Mouse (Mus musculus): ENCODE results near the gene Zcchc14.
A peak's percentile ranks its signal among the peaks of the same experiment; 100 is the strongest.

Zcchc14 gene

GRCm38 (mm10) chr8:121663101-121663500 is 10.4 kb upstream of the Zcchc14 start:
- no peak for DNase-seq

GRCm38 (mm10) chr8:121661631-121662357 is 9.1 kb upstream of the Zcchc14 start:
- peak; percentile 70 to 78 for DNase-seq

GRCm38 (mm10) chr8:121660602-121661001 is 7.9 kb upstream of the Zcchc14 start:
- peak; percentile 71 for DNase-seq

GRCm38 (mm10) chr8:121654966-121655494 is 2.3 kb upstream of the Zcchc14 start:
- DNase-seq = no peak

GRCm38 (mm10) chr8:121654131-121654530 is 1.4 kb upstream of the Zcchc14 start:
- DNase-seq = no peak

GRCm38 (mm10) chr8:121653340-121654019 is 779 bp upstream of the Zcchc14 start:
- no peak for DNase-seq

- DNase-seq = no peak
Observed at GRCm38 (mm10) chr8:121651874-121652361, 783 bp downstream of the Zcchc14 start.

GRCm38 (mm10) chr8:121651308-121651873 is 1.3 kb downstream of the Zcchc14 start:
- DNase-seq = no peak

GRCm38 (mm10) chr8:121650389-121651307 is 2.1 kb downstream of the Zcchc14 start:
- no peak for DNase-seq

- peak; percentile 59 to 66 for DNase-seq
Observed at GRCm38 (mm10) chr8:121649904-121650303, 2.8 kb downstream of the Zcchc14 start.

GRCm38 (mm10) chr8:121649423-121649822 is 3.3 kb downstream of the Zcchc14 start:
- peak in 1 of 2 experiments; percentile 60 for DNase-seq

GRCm38 (mm10) chr8:121648451-121648850 is 4.2 kb downstream of the Zcchc14 start:
- DNase-seq = no peak

GRCm38 (mm10) chr8:121647511-121648215 is 5.0 kb downstream of the Zcchc14 start:
- DNase-seq = peak; percentile 74 to 91

- DNase-seq = no peak
Observed at GRCm38 (mm10) chr8:121643384-121643783, 9.3 kb downstream of the Zcchc14 start.

- DNase-seq = no peak
Observed at GRCm38 (mm10) chr8:121642804-121643203, 9.9 kb downstream of the Zcchc14 start.

GRCm38 (mm10) chr8:121636180-121636579 is 16.5 kb downstream of the Zcchc14 start:
- DNase-seq = no peak

GRCm38 (mm10) chr8:121635534-121635933 is 17.2 kb downstream of the Zcchc14 start:
- DNase-seq = peak; percentile 76

- no peak for DNase-seq
Observed at GRCm38 (mm10) chr8:121632401-121632800, 20.3 kb downstream of the Zcchc14 start.

- peak; percentile 62 to 79 for DNase-seq
Observed at GRCm38 (mm10) chr8:121631645-121632071, 21.0 kb downstream of the Zcchc14 start.

- DNase-seq = no peak
Observed at GRCm38 (mm10) chr8:121628681-121629080, 24.0 kb downstream of the Zcchc14 start.

- no peak for DNase-seq
Observed at GRCm38 (mm10) chr8:121623043-121623442, 29.7 kb downstream of the Zcchc14 start.

GRCm38 (mm10) chr8:121621879-121622278 is 30.8 kb downstream of the Zcchc14 start:
- no peak for DNase-seq
